Mouse (Mus musculus): ENCODE results near the gene Pik3ca.

DNA sequence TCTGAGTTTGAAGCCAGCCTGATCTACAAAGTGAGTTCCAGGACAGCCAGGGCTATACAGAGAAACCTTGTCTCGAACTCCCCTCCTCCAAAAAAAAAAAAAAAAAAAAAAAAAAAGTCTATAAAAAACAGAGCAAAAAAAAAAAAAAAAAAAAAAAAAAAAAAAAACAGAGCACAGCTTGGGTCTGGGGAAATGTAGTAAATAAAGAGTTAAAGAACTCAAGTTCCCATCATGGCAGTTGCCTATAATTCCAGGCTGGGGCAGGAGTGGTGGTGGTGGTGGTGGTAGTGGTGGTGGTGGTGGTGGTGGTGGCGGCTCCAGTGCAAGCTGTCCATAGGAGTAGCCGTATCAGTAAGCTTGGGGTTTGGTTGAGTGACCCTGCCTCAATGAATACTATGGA is 85.6 kb downstream of the Pik3ca start:
- TF ChIP-seq POLR2A (IDR thresholded peaks at IDR 0.05; ENCODE audit: extremely low read depth, insufficient read depth, low read length) (no peak), CTCF (IDR thresholded peaks at IDR 0.05; ENCODE audit: extremely low read depth, insufficient read depth, low read length) (no peak)
